Mouse (Mus musculus): ENCODE measurements around the gene Hist1h2ab.

DNA sequence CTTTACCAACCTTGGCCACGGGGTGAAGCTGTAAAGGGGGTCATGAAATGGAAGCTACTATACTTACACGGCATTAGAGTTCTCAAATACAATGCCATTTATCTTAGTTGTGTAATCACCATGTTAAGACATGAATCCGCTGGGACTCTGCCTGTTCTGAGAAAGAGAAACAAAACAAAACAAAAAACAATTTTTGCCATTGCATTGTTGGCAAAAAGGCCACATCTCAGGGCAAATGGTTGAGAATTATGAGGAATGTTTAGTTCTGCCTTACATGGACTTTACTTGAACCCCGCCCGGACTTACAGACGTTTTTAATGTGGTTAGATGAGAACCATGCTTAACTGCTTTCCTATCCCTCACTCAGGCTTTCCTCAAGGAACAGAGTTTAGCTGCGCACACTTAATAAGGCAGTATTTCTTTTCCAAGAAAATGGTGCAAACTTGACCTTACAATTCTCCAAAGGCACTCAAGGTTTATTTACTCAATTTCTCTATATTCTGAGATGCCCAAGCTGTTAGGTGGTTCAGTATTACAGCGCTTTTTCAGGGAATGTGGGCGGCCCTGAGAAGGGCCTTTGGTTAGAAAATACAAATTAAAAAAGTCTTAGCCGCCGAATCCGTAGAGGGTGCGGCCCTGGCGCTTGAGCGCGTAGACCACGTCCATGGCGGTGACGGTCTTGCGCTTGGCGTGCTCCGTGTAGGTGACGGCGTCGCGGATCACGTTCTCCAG, 9.5 kb downstream of the Hist1h2ab start:
- TF ChIP-seq CTCF (IDR thresholded peaks at IDR 0.05; ENCODE audit: low read depth, low read length), result no peak
- peak; percentile 43 for TF ChIP-seq POLR2A (IDR thresholded peaks at IDR 0.05; ENCODE audit: insufficient read depth, low read length)

All from ES-Bruce4 (cell line).